Mouse (Mus musculus): ENCODE measurements around the gene Extl1. TPM values are rescaled to one million over a fixed set of nuclear protein-coding genes. Genes with fewer than 3 reads are reported as not detected.

Extl1 gene
- polyA plus RNA-seq, 1 experiment from 2014 or later, result 3.3 TPM

GRCm38 (mm10) chr4:134388397-134388796, 4.7 kb upstream of the Extl1 start:
- peaks cover 8% of the 10 kb centered on the region; the same call in 1 of the 2 replicates for H3K9me3 ChIP-seq
- H3K4me2 ChIP-seq, result no peak overlapping the region
- peaks cover 4% of the 10 kb centered on the region; the same call in 1 of the 2 replicates for H3K4me1 ChIP-seq
- H3K27me3 ChIP-seq (replicated peaks), result no peaks in the 10 kb centered on the region
- ATAC-seq (ENCODE audit: extremely low read depth, insufficient number of reproducible peaks, low FRiP score, low TSS enrichment), result no peak
- no peaks in the 10 kb centered on the region for H3K36me3 ChIP-seq
- no peak overlapping the region for H3K27ac ChIP-seq (replicated peaks)
- WGBS, result 16% methylated on average over 5 of the region's 5 CpGs
- no peak overlapping the region for H3K9ac ChIP-seq
- H3K4me3 ChIP-seq, result no peak overlapping the region

DNA sequence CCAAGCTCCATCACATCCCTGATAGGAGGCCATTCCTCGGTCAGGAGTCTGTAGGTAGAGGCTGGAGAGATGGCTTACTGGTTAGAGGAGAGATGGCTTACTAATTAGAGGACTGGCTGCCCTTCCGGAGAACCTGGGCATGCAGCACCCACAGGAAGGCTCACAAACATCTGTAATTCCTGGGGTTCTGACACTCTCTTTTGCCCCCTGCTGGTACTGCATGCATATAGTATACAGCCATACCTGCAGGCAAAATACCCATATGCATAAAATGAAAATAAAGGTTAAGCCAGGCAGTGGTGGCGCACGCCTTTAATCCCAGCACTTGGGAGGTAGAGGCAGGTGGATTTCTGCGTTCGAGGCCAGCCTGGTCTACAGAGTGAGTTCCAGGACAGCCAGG, 3.6 kb upstream of the Extl1 start:
- 68% methylated on average over 6 of the region's 6 CpGs for WGBS
- ATAC-seq (ENCODE audit: extremely low read depth, insufficient number of reproducible peaks, low FRiP score, low TSS enrichment), result no peak
- Histone ChIP-seq H3K27me3 (replicated peaks) (no peaks in the 10 kb centered on the region), H3K9me3 (peaks cover 8% of the 10 kb centered on the region; the same call in 1 of the 2 replicates), H3K27ac (replicated peaks) (no peak overlapping the region), H3K36me3 (no peaks in the 10 kb centered on the region), H3K4me2 (no peak overlapping the region), H3K9ac (no peak overlapping the region), H3K4me1 (peaks cover 1% of the 10 kb centered on the region; the same call in 1 of the 2 replicates), H3K4me3 (no peak overlapping the region)

GRCm38 (mm10) chr4:134379510-134379909, 4.1 kb downstream of the Extl1 start:
- no peaks in the 10 kb centered on the region for H3K9me3 ChIP-seq
- peaks cover 19% of the 10 kb centered on the region for H3K4me1 ChIP-seq
- WGBS, result 77% methylated on average over 8 of the region's 8 CpGs
- no peak overlapping the region for H3K9ac ChIP-seq
- no peaks in the 10 kb centered on the region for H3K36me3 ChIP-seq
- H3K4me3 ChIP-seq, result no peak overlapping the region
- no peaks in the 10 kb centered on the region for H3K27me3 ChIP-seq (replicated peaks)
- H3K27ac ChIP-seq (replicated peaks), result no peak overlapping the region
- no peak for ATAC-seq (ENCODE audit: extremely low read depth, insufficient number of reproducible peaks, low FRiP score, low TSS enrichment)
- H3K4me2 ChIP-seq, result no peak overlapping the region

- peaks cover 4% of the 10 kb centered on the region; the same call in 1 of the 2 replicates for H3K27me3 ChIP-seq (replicated peaks)
- no peaks in the 10 kb centered on the region for H3K9me3 ChIP-seq
- WGBS, result 27% methylated on average over 10 of the region's 10 CpGs
- H3K4me1 ChIP-seq, result peaks cover 19% of the 10 kb centered on the region
- H3K4me3 ChIP-seq, result no peak overlapping the region
- ATAC-seq (ENCODE audit: extremely low read depth, insufficient number of reproducible peaks, low FRiP score, low TSS enrichment), result no peak
- no peak overlapping the region for H3K4me2 ChIP-seq
- peak overlapping the region; percentile 5; the same call in 1 of the 2 replicates for H3K9ac ChIP-seq
- no peaks in the 10 kb centered on the region for H3K36me3 ChIP-seq
- no peak overlapping the region for H3K27ac ChIP-seq (replicated peaks)
Measured at GRCm38 (mm10) chr4:134378089-134378615, 5.5 kb downstream of the Extl1 start.

DNA sequence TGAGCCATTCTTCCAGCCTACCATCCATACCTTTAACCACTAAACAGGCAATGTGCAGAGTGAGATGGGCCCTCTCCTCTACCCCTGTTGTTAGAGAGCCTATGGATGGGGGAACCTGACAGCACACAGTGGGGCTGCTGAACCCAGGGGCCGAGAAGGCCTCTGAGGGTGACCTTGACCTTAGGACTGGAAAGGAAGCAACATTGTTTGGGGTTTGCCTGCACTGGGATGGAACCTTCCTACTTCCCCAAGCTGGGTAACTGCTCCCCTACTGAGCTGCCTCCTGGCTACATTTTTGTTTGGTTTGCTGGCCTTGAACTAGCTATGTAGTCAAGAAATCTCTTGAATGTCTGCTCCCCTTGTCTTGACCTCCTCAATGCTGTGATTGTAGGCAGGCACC, 9.3 kb downstream of the Extl1 start:
- no peaks in the 10 kb centered on the region for H3K36me3 ChIP-seq
- no peak overlapping the region for H3K27ac ChIP-seq (replicated peaks)
- peaks cover 36% of the 10 kb centered on the region for H3K27me3 ChIP-seq (replicated peaks)
- H3K4me2 ChIP-seq, result no peak overlapping the region
- peaks cover 42% of the 10 kb centered on the region for H3K4me1 ChIP-seq
- H3K9me3 ChIP-seq, result no peaks in the 10 kb centered on the region
- 36% methylated on average over 1 of the region's 1 CpGs for WGBS
- H3K9ac ChIP-seq, result no peak overlapping the region
- H3K4me3 ChIP-seq, result no peak overlapping the region
- ATAC-seq (ENCODE audit: extremely low read depth, insufficient number of reproducible peaks, low FRiP score, low TSS enrichment), result no peak

GRCm38 (mm10) chr4:134373295-134373694, 10.4 kb downstream of the Extl1 start:
- no peak overlapping the region for H3K9ac ChIP-seq
- H3K9me3 ChIP-seq, result no peaks in the 10 kb centered on the region
- no peak overlapping the region for H3K27ac ChIP-seq (replicated peaks)
- H3K4me3 ChIP-seq, result no peak overlapping the region
- 78% methylated on average over 8 of the region's 8 CpGs for WGBS
- H3K36me3 ChIP-seq, result no peaks in the 10 kb centered on the region
- peaks cover 34% of the 10 kb centered on the region for H3K4me1 ChIP-seq
- H3K4me2 ChIP-seq, result no peak overlapping the region
- no peak for ATAC-seq (ENCODE audit: extremely low read depth, insufficient number of reproducible peaks, low FRiP score, low TSS enrichment)
- peaks cover 46% of the 10 kb centered on the region for H3K27me3 ChIP-seq (replicated peaks)

DNA sequence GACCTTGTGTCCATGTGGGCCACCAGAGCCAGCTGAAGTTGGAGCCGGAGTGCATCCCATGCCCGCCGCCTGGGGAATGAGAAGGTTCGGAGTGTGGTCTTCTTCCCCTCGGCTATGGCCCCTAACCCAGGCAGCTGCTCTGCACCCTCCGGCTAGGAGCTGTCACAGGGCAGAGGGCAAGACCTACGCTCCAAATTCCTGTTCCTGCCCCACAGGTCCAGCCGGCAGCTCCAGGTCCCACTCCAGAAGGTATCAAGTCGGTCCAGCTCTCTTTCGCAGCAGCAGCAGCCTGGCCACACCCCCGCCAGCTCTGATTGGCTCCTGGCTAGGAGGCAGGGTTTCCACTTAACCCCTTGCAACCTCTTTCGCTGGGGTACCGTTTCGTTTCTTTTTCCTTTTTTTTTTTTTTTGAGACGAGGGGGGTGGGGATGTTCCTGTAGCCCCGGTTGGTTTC, 11.3 kb downstream of the Extl1 start:
- H3K4me3 ChIP-seq, result peak overlapping the region; percentile 60
- H3K4me1 ChIP-seq, result peaks cover 30% of the 10 kb centered on the region
- H3K4me2 ChIP-seq, result peak overlapping the region; percentile 90
- no peak overlapping the region; the same call in 1 of the 2 replicates for H3K27ac ChIP-seq (replicated peaks)
- peak overlapping the region; percentile 76 for H3K9ac ChIP-seq
- H3K9me3 ChIP-seq, result no peaks in the 10 kb centered on the region
- 2% methylated on average over 16 of the region's 16 CpGs for WGBS
- peaks cover 49% of the 10 kb centered on the region for H3K27me3 ChIP-seq (replicated peaks)
- H3K36me3 ChIP-seq, result no peaks in the 10 kb centered on the region
- no peak; the same call in 1 of the 2 replicates for ATAC-seq (ENCODE audit: extremely low read depth, insufficient number of reproducible peaks, low FRiP score, low TSS enrichment)

- peak overlapping the region; percentile 60 for H3K4me3 ChIP-seq
- H3K9ac ChIP-seq, result peak overlapping the region; percentile 76
- H3K4me1 ChIP-seq, result peaks cover 30% of the 10 kb centered on the region
- H3K4me2 ChIP-seq, result peak overlapping the region; percentile 90
- ATAC-seq (ENCODE audit: extremely low read depth, insufficient number of reproducible peaks, low FRiP score, low TSS enrichment), result no peak
- no peaks in the 10 kb centered on the region for H3K9me3 ChIP-seq
- under 1% methylated on average over 17 of the region's 17 CpGs for WGBS
- no peak overlapping the region for H3K27ac ChIP-seq (replicated peaks)
- no peaks in the 10 kb centered on the region for H3K36me3 ChIP-seq
- H3K27me3 ChIP-seq (replicated peaks), result peaks cover 51% of the 10 kb centered on the region
Measured at GRCm38 (mm10) chr4:134371316-134371855, 12.3 kb downstream of the Extl1 start.

DNA sequence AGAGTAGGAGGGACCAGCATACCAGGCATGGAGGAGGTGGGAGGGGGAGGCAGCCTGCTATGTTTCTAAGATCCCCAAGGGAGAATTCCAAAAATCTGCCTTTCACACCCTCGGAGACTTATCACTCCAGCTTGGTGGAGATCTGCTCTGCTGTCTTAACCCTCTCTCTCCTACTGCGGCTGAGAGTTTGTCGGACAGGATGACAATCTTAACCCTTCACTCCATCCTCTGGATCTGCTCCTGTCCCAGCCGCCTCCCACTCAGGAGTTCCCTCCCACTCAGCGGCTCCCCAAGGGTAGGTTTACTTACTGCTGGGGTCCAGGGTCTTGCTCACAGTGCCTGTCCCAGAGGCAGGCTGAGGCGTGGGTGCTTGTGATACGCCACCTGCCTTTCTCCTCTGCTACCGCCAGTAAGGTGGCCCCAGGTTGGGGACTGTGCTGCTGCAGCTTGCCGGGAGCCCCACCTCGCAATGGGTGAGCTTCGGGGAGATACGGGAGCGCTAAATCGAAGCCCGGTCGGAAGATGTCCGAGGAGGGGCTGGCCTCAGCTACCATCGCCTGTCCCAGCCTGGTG, 12.9 kb downstream of the Extl1 start:
- no peak overlapping the region for H3K27ac ChIP-seq (replicated peaks)
- ATAC-seq (ENCODE audit: extremely low read depth, insufficient number of reproducible peaks, low FRiP score, low TSS enrichment), result no peak
- no peaks in the 10 kb centered on the region for H3K36me3 ChIP-seq
- H3K27me3 ChIP-seq (replicated peaks), result peaks cover 57% of the 10 kb centered on the region
- under 1% methylated on average over 18 of the region's 18 CpGs for WGBS
- peak overlapping the region; percentile 76 for H3K9ac ChIP-seq
- H3K4me3 ChIP-seq, result peak overlapping the region; percentile 60
- H3K9me3 ChIP-seq, result no peaks in the 10 kb centered on the region
- H3K4me2 ChIP-seq, result peak overlapping the region; percentile 90
- H3K4me1 ChIP-seq, result peaks cover 30% of the 10 kb centered on the region

DNA sequence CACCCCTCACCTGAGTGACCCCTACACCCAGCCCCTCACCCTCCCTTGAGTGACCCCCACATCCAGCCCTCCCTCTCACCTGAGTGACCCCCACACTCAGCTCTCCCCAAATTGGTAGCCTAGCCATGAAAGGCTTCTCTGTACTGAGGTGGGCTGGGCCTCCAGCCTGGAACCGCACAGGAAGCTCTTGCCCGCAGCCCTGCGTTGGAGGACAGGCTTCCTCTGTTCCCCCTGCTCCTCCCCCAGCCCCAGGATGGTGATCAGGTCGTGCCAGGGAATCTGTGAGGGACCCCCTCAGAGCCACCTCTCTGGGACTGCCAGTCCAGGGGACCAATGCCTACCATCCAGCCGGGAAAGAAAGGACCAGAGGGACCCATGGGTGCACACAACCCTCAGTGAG, 18.4 kb downstream of the Extl1 start:
- H3K27ac ChIP-seq (replicated peaks), result no peak overlapping the region
- H3K36me3 ChIP-seq, result no peaks in the 10 kb centered on the region
- WGBS, result 43% methylated on average over 5 of the region's 5 CpGs
- H3K4me3 ChIP-seq, result no peak overlapping the region
- no peak overlapping the region for H3K9ac ChIP-seq
- no peak overlapping the region for H3K4me2 ChIP-seq
- H3K27me3 ChIP-seq (replicated peaks), result peaks cover 41% of the 10 kb centered on the region
- no peaks in the 10 kb centered on the region for H3K9me3 ChIP-seq
- ATAC-seq (ENCODE audit: extremely low read depth, insufficient number of reproducible peaks, low FRiP score, low TSS enrichment), result no peak
- peaks cover 32% of the 10 kb centered on the region for H3K4me1 ChIP-seq

DNA sequence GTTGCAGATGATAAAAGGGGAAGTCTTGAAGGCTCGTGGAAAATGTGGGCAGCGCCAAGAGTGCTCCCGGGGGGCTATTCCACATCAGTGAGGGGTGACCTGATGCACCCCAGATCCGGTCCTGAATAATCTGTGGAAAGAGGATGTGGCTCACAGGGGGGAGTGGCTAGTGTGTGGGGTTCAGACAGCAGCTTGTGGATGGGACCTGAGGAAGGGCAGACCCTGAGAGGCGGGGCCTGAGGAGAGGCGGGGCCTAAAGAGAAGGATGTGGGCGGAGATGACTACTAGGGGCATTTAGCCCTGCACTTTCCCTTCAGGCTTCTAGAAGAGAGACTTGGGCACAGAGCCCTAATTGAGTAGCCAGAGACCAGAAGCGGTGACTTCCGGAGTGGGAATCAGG, 21.1 kb downstream of the Extl1 start:
- Histone ChIP-seq H3K4me1 (peaks cover 25% of the 10 kb centered on the region), H3K4me3 (no peak overlapping the region), H3K27me3 (replicated peaks) (peaks cover 26% of the 10 kb centered on the region), H3K4me2 (peak overlapping the region; percentile 42), H3K27ac (replicated peaks) (peak overlapping the region; percentile 9; the same call in 1 of the 2 replicates), H3K9ac (peak overlapping the region; percentile 50; the same call in 1 of the 2 replicates), H3K36me3 (no peaks in the 10 kb centered on the region), H3K9me3 (no peaks in the 10 kb centered on the region)
- no peak for ATAC-seq (ENCODE audit: extremely low read depth, insufficient number of reproducible peaks, low FRiP score, low TSS enrichment)
- 19% methylated on average over 9 of the region's 9 CpGs for WGBS

All from heart, embryonic 13.5 days (tissue).